Mouse (Mus musculus): ENCODE data around the gene Mrpl54. TPM values are rescaled to one million over a fixed set of nuclear protein-coding genes. Genes with fewer than 3 reads are reported as not detected.

The Mrpl54 gene
- 206 and 213 TPM in 2 replicates for polyA plus RNA-seq (2015; fragmentation: Nextera tagmentation; extraction: Ambion mirVana)

DNA sequence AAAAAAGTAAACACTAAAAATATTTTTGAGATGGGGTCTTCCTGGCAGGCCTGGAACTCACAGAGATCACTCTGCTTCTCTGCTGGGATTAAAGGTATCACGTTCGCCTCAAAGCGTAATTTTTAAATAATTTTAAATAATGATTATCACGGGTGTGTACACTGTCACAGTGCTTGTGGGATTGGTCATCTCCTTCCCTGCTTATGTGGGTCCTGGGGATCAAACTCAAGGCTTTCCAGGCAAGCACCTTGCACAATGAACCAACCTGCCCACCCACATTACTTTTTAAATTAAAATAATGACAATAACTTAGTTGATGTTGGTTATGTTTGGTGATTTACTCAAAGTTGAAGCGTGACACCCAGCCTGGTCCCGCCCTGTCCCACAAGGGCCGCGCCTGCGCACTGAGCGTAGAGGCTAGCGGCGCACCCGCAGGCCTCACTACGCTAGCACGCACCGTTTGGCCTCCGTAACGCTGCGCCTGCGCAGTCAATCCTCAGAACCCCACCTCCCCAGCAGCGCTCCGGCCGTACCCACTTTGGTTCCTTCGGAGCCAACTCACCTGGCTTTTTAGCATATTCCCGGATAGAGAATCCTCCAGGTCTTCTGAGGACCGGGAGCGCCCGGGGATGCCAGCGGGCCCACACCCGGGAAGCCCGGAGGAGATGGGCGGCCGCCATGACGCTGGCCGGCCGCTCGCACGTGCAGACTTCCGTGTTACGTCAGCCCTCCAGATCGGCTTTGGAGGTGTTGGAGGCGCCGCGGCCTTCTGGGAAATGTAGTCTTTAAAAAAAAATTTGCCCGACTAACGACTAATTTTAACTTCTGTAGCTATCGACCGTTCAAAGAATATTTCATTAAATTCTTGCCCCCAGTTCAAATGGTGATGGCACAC lies at the start of gene Mrpl54, which contains the start of gene Apba3:
TSS of gene Mrpl54 (minus strand) at position 724 of the 895 bp plus-strand sequence.
TSS of gene Apba3 (plus strand) at position 750 of the 895 bp plus-strand sequence.
- Histone ChIP-seq H3K27ac (peak within 1 kb of the TSS; percentile 84), H3K9me3 (no peaks in the 10 kb centered on the region), H3K4me3 (peak within 1 kb of the TSS; percentile 75), H3K4me1 (peaks cover 21% of the 10 kb centered on the region), H3K36me3 (peaks cover 63% of the 10 kb centered on the region), H3K4me2 (replicated peaks) (peak within 1 kb of the TSS; percentile 95), H3K27me3 (no peaks in the 10 kb centered on the region; the same call in 1 of the 2 replicates), H3K9ac (peak within 1 kb of the TSS; percentile 78)
- ATAC-seq (ENCODE audit: low FRiP score, low read depth): peak; percentile 94
- under 1% methylated on average over 48 of the region's 48 CpGs for WGBS

DNA sequence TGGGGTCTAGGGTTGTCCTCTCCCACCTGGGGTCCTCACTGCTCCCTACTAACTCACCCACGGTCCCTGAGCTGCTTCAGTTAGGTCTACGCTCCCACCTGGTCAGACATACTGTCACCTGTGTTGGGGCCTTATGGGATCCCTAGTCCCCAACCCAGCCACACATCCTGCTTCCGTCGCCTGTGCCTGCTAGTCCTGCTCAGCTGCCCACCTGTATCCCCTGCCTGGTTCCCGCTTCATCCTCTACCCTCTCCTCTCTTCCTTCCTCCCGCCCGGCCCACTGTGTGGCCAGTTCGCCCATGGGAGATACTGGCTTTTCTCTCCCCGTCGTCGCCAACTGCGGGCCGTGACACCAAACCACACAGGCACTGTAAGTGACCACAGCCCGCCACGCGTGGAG lies 48.9 kb upstream of the Mrpl54 start:
- H3K4me1 ChIP-seq: peaks cover 35% of the 10 kb centered on the region
- peaks cover 83% of the 10 kb centered on the region for H3K36me3 ChIP-seq
- no peaks in the 10 kb centered on the region for H3K9me3 ChIP-seq
- ATAC-seq (ENCODE audit: low FRiP score, low read depth): no peak
- no peak overlapping the region for H3K9ac ChIP-seq
- no peaks in the 10 kb centered on the region for H3K27me3 ChIP-seq
- H3K4me3 ChIP-seq: no peak overlapping the region
- H3K27ac ChIP-seq: no peak overlapping the region
- WGBS: 92% methylated on average over 16 of the region's 16 CpGs
- H3K4me2 ChIP-seq (replicated peaks): no peak overlapping the region

- ATAC-seq (ENCODE audit: low FRiP score, low read depth): no peak
- Histone ChIP-seq H3K9ac (no peak overlapping the region), H3K9me3 (no peaks in the 10 kb centered on the region), H3K27me3 (no peaks in the 10 kb centered on the region), H3K4me3 (no peak overlapping the region), H3K4me1 (peaks cover 28% of the 10 kb centered on the region), H3K4me2 (replicated peaks) (no peak overlapping the region), H3K27ac (no peak overlapping the region), H3K36me3 (peaks cover 97% of the 10 kb centered on the region)
- WGBS: 79% methylated on average over 7 of the region's 7 CpGs
Measured at GRCm38 (mm10) chr10:81314201-81314600, 47.5 kb upstream of the Mrpl54 start.

GRCm38 (mm10) chr10:81313581-81313980 lies 46.8 kb upstream of the Mrpl54 start:
- no peak overlapping the region for H3K27ac ChIP-seq
- H3K4me3 ChIP-seq: no peak overlapping the region
- peaks cover 22% of the 10 kb centered on the region for H3K4me1 ChIP-seq
- 94% methylated on average over 13 of the region's 13 CpGs for WGBS
- H3K36me3 ChIP-seq: peaks cover 99% of the 10 kb centered on the region
- no peak overlapping the region for H3K9ac ChIP-seq
- H3K4me2 ChIP-seq (replicated peaks): no peak overlapping the region
- H3K9me3 ChIP-seq: no peaks in the 10 kb centered on the region
- no peaks in the 10 kb centered on the region for H3K27me3 ChIP-seq
- ATAC-seq (ENCODE audit: low FRiP score, low read depth): no peak

DNA sequence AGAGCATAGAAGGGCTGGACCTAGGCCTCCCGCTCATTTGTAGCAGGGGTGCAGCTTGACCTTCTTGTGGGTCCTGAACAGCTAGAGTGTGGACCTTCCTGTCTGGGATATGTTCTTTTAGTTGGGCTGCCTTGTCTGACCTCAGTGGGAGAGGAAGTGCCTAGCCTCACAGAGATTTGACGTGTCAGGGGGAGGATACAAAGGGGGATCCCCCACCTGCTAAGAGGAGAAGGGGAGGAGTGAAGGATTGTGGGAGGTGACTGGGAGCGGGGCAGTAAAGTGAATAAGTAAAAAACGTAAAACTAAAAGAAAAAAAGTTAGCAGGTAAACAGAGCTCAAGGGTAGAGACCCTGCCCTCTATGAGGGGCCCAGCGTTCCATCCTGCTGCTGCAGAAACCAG lies 42.8 kb upstream of the Mrpl54 start:
- no peaks in the 10 kb centered on the region for H3K9me3 ChIP-seq
- H3K4me2 ChIP-seq (replicated peaks): no peak overlapping the region
- no peaks in the 10 kb centered on the region for H3K4me1 ChIP-seq
- H3K36me3 ChIP-seq: peaks cover 91% of the 10 kb centered on the region
- H3K4me3 ChIP-seq: no peak overlapping the region
- ATAC-seq (ENCODE audit: low FRiP score, low read depth): no peak
- H3K9ac ChIP-seq: no peak overlapping the region
- H3K27ac ChIP-seq: no peak overlapping the region
- H3K27me3 ChIP-seq: no peaks in the 10 kb centered on the region
- WGBS: 91% methylated on average over 5 of the region's 5 CpGs

DNA sequence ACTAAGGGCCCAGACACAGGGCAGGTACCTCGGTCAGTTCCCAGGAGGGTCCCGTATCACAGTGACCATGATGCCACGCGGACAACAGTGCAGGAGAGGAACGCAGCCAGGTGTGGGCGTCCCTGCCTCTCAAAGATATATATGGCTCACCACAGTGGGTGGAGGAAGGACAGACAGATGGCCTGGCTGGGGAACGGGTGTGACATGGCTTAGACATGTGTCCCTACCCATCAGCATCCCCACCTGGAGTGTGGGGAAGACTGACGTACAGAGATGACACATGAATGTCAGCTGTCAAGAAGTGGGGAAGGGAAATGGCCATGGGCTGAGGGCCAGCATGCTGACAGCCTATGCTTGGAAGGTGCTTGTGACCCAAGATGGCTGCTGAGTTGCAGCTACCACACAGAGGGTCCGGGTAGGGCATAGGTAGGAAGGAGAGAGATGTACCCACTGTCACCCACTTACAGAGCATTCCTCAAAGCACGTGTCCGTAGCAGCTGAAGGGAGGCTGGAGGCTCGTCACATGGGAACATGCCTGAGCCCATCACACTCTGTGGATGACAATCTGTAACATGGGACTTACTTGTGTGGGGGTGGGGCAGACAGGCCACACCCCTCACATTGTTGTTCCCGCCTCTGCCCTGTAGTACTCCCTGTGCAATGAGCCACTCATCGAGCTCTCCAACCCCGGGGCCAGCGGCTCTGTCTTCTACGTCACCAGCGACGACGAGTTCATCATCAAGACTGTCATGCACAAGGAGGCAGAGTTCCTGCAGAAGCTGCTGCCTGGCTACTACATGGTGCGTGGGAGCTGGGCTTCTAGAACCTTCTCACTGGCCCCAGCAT lies 40.3 kb upstream of the Mrpl54 start:
- no peak overlapping the region for H3K9ac ChIP-seq
- H3K27ac ChIP-seq: no peak overlapping the region
- H3K27me3 ChIP-seq: no peaks in the 10 kb centered on the region
- peaks cover 9% of the 10 kb centered on the region for H3K4me1 ChIP-seq
- no peaks in the 10 kb centered on the region for H3K9me3 ChIP-seq
- H3K4me2 ChIP-seq (replicated peaks): no peak overlapping the region
- WGBS: 92% methylated on average over 21 of the region's 21 CpGs
- peaks cover 66% of the 10 kb centered on the region for H3K36me3 ChIP-seq
- ATAC-seq (ENCODE audit: low FRiP score, low read depth): no peak
- no peak overlapping the region for H3K4me3 ChIP-seq

- no peaks in the 10 kb centered on the region for H3K27me3 ChIP-seq
- H3K36me3 ChIP-seq: peaks cover 58% of the 10 kb centered on the region
- no peak overlapping the region for H3K9ac ChIP-seq
- 95% methylated on average over 12 of the region's 12 CpGs for WGBS
- peaks cover 9% of the 10 kb centered on the region for H3K4me1 ChIP-seq
- no peak overlapping the region for H3K4me3 ChIP-seq
- no peak overlapping the region for H3K4me2 ChIP-seq (replicated peaks)
- no peaks in the 10 kb centered on the region for H3K9me3 ChIP-seq
- H3K27ac ChIP-seq: no peak overlapping the region
- no peak for ATAC-seq (ENCODE audit: low FRiP score, low read depth)
Measured at GRCm38 (mm10) chr10:81306173-81306668, 39.5 kb upstream of the Mrpl54 start.

GRCm38 (mm10) chr10:81305663-81306062 lies 38.9 kb upstream of the Mrpl54 start:
- no peak overlapping the region for H3K4me2 ChIP-seq (replicated peaks)
- H3K4me3 ChIP-seq: no peak overlapping the region
- 95% methylated on average over 14 of the region's 14 CpGs for WGBS
- H3K27ac ChIP-seq: no peak overlapping the region
- ATAC-seq (ENCODE audit: low FRiP score, low read depth): no peak
- no peaks in the 10 kb centered on the region for H3K27me3 ChIP-seq
- no peak overlapping the region for H3K9ac ChIP-seq
- peaks cover 52% of the 10 kb centered on the region for H3K36me3 ChIP-seq
- no peaks in the 10 kb centered on the region for H3K9me3 ChIP-seq
- H3K4me1 ChIP-seq: peaks cover 9% of the 10 kb centered on the region

GRCm38 (mm10) chr10:81304597-81305238 lies 38.0 kb upstream of the Mrpl54 start:
- H3K27me3 ChIP-seq: no peaks in the 10 kb centered on the region
- no peak overlapping the region for H3K9ac ChIP-seq
- peaks cover 43% of the 10 kb centered on the region for H3K36me3 ChIP-seq
- no peak overlapping the region for H3K4me2 ChIP-seq (replicated peaks)
- peaks cover 9% of the 10 kb centered on the region for H3K4me1 ChIP-seq
- H3K9me3 ChIP-seq: no peaks in the 10 kb centered on the region
- H3K4me3 ChIP-seq: no peak overlapping the region
- 34% methylated on average over 7 of the region's 9 CpGs for WGBS
- no peak for ATAC-seq (ENCODE audit: low FRiP score, low read depth)
- H3K27ac ChIP-seq: no peak overlapping the region

- H3K36me3 ChIP-seq: peaks cover 33% of the 10 kb centered on the region
- H3K4me3 ChIP-seq: no peak overlapping the region
- peaks cover 9% of the 10 kb centered on the region for H3K4me1 ChIP-seq
- no peaks in the 10 kb centered on the region for H3K27me3 ChIP-seq
- no peaks in the 10 kb centered on the region for H3K9me3 ChIP-seq
- 76% methylated on average over 7 of the region's 7 CpGs for WGBS
- no peak for ATAC-seq (ENCODE audit: low FRiP score, low read depth)
- H3K4me2 ChIP-seq (replicated peaks): no peak overlapping the region
- H3K27ac ChIP-seq: no peak overlapping the region
- H3K9ac ChIP-seq: peak overlapping the region; percentile 25; the same call in 1 of the 2 replicates
Measured at GRCm38 (mm10) chr10:81303761-81304160, 37.0 kb upstream of the Mrpl54 start.

GRCm38 (mm10) chr10:81303258-81303657 lies 36.5 kb upstream of the Mrpl54 start:
- H3K4me1 ChIP-seq: peaks cover 9% of the 10 kb centered on the region
- peaks cover 28% of the 10 kb centered on the region for H3K36me3 ChIP-seq
- no peak overlapping the region; the same call in 1 of the 2 replicates for H3K27ac ChIP-seq
- no peak for ATAC-seq (ENCODE audit: low FRiP score, low read depth)
- H3K4me2 ChIP-seq (replicated peaks): no peak overlapping the region
- H3K27me3 ChIP-seq: no peaks in the 10 kb centered on the region
- H3K9ac ChIP-seq: peak overlapping the region; percentile 25; the same call in 1 of the 2 replicates
- 79% methylated on average over 10 of the region's 10 CpGs for WGBS
- H3K4me3 ChIP-seq: no peak overlapping the region
- no peaks in the 10 kb centered on the region for H3K9me3 ChIP-seq

All from limb, embryonic 13.5 days (tissue).